Mouse (Mus musculus) kidney, adult 2 months (tissue): ENCODE results near the gene Eif4g1. TPM values are rescaled to one million over a fixed set of nuclear protein-coding genes. Genes with fewer than 3 reads are reported as not detected.
A peak's percentile ranks its signal among the peaks of the same experiment; 100 is the strongest.

Experiments used
- DNase-seq: peaks from one replicate; pipeline ENCODE4 v3.0.0; 2021
- H3K27ac ChIP-seq: fragments of 200-500 bp; 2 replicates; pipeline ENCODE4 v1.5.1; 2012; ENCODE audit warnings: low read depth, low read length, control low read depth, inconsistent platforms; ENCODE audit not compliant: insufficient read depth
- H3K27me3 ChIP-seq: fragments of 200-500 bp; replicated peaks from 2 replicates; pipeline ENCODE4 v1.6.1; 2012; ENCODE audit warnings: mild to moderate bottlenecking, moderate library complexity, low read length, inconsistent platforms; ENCODE audit not compliant: control insufficient read depth, insufficient read depth
- H3K36me3 ChIP-seq: fragments of 200-500 bp; 2 replicates; pipeline ENCODE4 v1.6.1; 2012; ENCODE audit warnings: mild to moderate bottlenecking, moderate library complexity, low read length, inconsistent platforms; ENCODE audit not compliant: control insufficient read depth, insufficient read depth
- H3K4me1 ChIP-seq: fragments of 200-500 bp; 2 replicates; pipeline ENCODE4 v1.6.1; 2011; ENCODE audit warnings: low read length; ENCODE audit not compliant: control insufficient read depth, insufficient read depth
- H3K4me3 ChIP-seq: fragments of 200-500 bp; 2 replicates; pipeline ENCODE4 v1.5.1; 2011; ENCODE audit warnings: mild to moderate bottlenecking, low read depth, low read length, control low read depth; ENCODE audit not compliant: insufficient read depth
- CTCF ChIP-seq: fragments of 200-500 bp; conservative IDR thresholded peaks from 2 replicates; pipeline ENCODE4 v1.5.1; 2011; ENCODE audit warnings: low read depth, mild to moderate bottlenecking, control low read depth, low read length, moderate library complexity, mixed read lengths; ENCODE audit not compliant: insufficient read depth, insufficient read length
- POLR2A ChIP-seq: fragments of 200-500 bp; IDR thresholded peaks from one replicate; pipeline ENCODE4 v1.6.1; 2011; ENCODE audit warnings: low read depth, low read length, control low read depth
- whole genome bisulfite sequencing: fragments of 180-500 bp; shearing (Covaris S2); methylation state at CpG from one replicate; pipeline ENCODE4 v1.1.7; 2018; 5-methylcytosine and 5-hydroxymethylcytosine counted together
- polyA plus RNA-seq: library from polyadenylated mRNA; depleted of rRNA; stranded (reverse); fragments of >200 nt; gene quantifications from 2 replicates; pipeline ENCODE4 v1.2.3, GENCODE M21; 2012

The Eif4g1 gene
- polyA plus RNA-seq, 1 experiment: 262 TPM

- no peaks in the 10 kb centered on the region; the same call in 1 of the 2 replicates for H3K4me1 ChIP-seq
- H3K27me3 ChIP-seq: no peaks in the 10 kb centered on the region
- H3K27ac ChIP-seq: no peak overlapping the region
- no peaks in the 10 kb centered on the region for H3K36me3 ChIP-seq
- no peak overlapping the region for H3K4me3 ChIP-seq
- 74% methylated on average over 5 of the region's 5 CpGs for WGBS
- no peak for TF ChIP-seq CTCF
- no peak for TF ChIP-seq POLR2A
- no peak for DNase-seq
These were observed 63.6 kb downstream of the Eif4g1 start for GRCm38 (mm10) chr16:20731688-20732087.

- Histone ChIP-seq H3K27ac (no peak overlapping the region), H3K4me1 (no peaks in the 10 kb centered on the region; the same call in 1 of the 2 replicates), H3K36me3 (no peaks in the 10 kb centered on the region), H3K27me3 (no peaks in the 10 kb centered on the region), H3K4me3 (peak overlapping the region; percentile 58)
- 3% methylated on average over 30 of the region's 30 CpGs for WGBS
- TF ChIP-seq POLR2A (no peak), CTCF (no peak)
- no peak for DNase-seq
These were observed 64.3 kb downstream of the Eif4g1 start for GRCm38 (mm10) chr16:20732251-20732924.

GRCm38 (mm10) chr16:20732925-20733730 is 65.0 kb downstream of the Eif4g1 start, which contains the start of gene Chrd:
Chrd (plus strand) TSS chr16:20733127.
- Histone ChIP-seq H3K27me3 (no peaks in the 10 kb centered on the region), H3K36me3 (no peaks in the 10 kb centered on the region), H3K4me3 (peak within 1 kb of the TSS; percentile 58), H3K4me1 (no peaks in the 10 kb centered on the region; the same call in 1 of the 2 replicates), H3K27ac (no peak within 1 kb of the TSS)
- TF ChIP-seq POLR2A: no peak
- no peak for TF ChIP-seq CTCF
- peak; percentile 69 for DNase-seq
- under 1% methylated on average over 62 of the region's 70 CpGs for WGBS

- Histone ChIP-seq H3K4me3 (peak within 1 kb of the TSS; percentile 58), H3K27ac (no peak within 1 kb of the TSS), H3K27me3 (no peaks in the 10 kb centered on the region), H3K36me3 (no peaks in the 10 kb centered on the region), H3K4me1 (no peaks in the 10 kb centered on the region; the same call in 1 of the 2 replicates)
- 13% methylated on average over 45 of the region's 45 CpGs for WGBS
- DNase-seq: no peak
- TF ChIP-seq POLR2A (no peak), CTCF (no peak)
These were observed 65.9 kb downstream of the Eif4g1 start, which contains the start of gene Thpo for GRCm38 (mm10) chr16:20733731-20734730. Thpo (minus strand) TSS chr16:20734511.

- Histone ChIP-seq H3K27me3 (no peaks in the 10 kb centered on the region), H3K27ac (no peak overlapping the region), H3K36me3 (no peaks in the 10 kb centered on the region), H3K4me3 (no peak overlapping the region), H3K4me1 (no peaks in the 10 kb centered on the region; the same call in 1 of the 2 replicates)
- TF ChIP-seq CTCF: no peak
- no peak for TF ChIP-seq POLR2A
- 81% methylated on average over 5 of the region's 5 CpGs for WGBS
- DNase-seq: no peak
These were observed 67.5 kb downstream of the Eif4g1 start for GRCm38 (mm10) chr16:20735651-20736050.

GRCm38 (mm10) chr16:20736168-20736567 is 68.1 kb downstream of the Eif4g1 start:
- Histone ChIP-seq H3K27me3 (no peaks in the 10 kb centered on the region), H3K27ac (no peak overlapping the region), H3K4me1 (no peaks in the 10 kb centered on the region; the same call in 1 of the 2 replicates), H3K36me3 (no peaks in the 10 kb centered on the region), H3K4me3 (no peak overlapping the region)
- WGBS: 88% methylated on average over 7 of the region's 7 CpGs
- TF ChIP-seq POLR2A (no peak), CTCF (no peak)
- DNase-seq: no peak

- 92% methylated on average over 5 of the region's 5 CpGs for WGBS
- Histone ChIP-seq H3K27ac (no peak overlapping the region), H3K36me3 (no peaks in the 10 kb centered on the region), H3K4me1 (no peaks in the 10 kb centered on the region; the same call in 1 of the 2 replicates), H3K27me3 (no peaks in the 10 kb centered on the region), H3K4me3 (no peak overlapping the region)
- TF ChIP-seq POLR2A: no peak
- no peak for TF ChIP-seq CTCF
- no peak for DNase-seq
These were observed 68.7 kb downstream of the Eif4g1 start for GRCm38 (mm10) chr16:20736823-20737222.
